ENCODE assay signal across 9 mouse cellular contexts in genomic region chr3:143103333-143103732, GRCm38 (mm10).
DNase-seq lines count a peak whose midpoint lies in the region; ATAC-seq lines count a peak whose summit lies in the region.
"Had no signal": no experiment of that assay in that cellular context is flagged by ENCODE, and none has a peak within 500 bp of the region (broad histone marks: within the 10 kb centered on the region; RNA-seq: fewer than 3 reads in every experiment).

No protein-coding gene starts in this region.

- H3K27ac ChIP-seq in midbrain, embryonic 13.5 days, result no peak overlapping the region
- no peak overlapping the region for H3K27ac ChIP-seq in midbrain, embryonic 15.5 days
- H3K27ac ChIP-seq in limb, embryonic 10.5 days, result no peak overlapping the region

- DNase-seq in adrenal gland, postnatal 14 days, result peak; percentile 33
- no peak for DNase-seq in adrenal gland, postnatal 4 days (ENCODE audit: low spot score in 2 of 2)
- peak; percentile 36 for DNase-seq in limb, embryonic 10.5 days (ENCODE audit: low spot score)
- DNase-seq in retina, postnatal 7 days (ENCODE audit: low read depth, low spot score), result peak; percentile 6
- no peak for DNase-seq in spleen, postnatal 36 days (ENCODE audit: low spot score in 2 of 2)
- no peak for DNase-seq in gastrocnemius, postnatal 4 days (ENCODE audit: low spot score in 2 of 2)
- DNase-seq: B cell, adult 2 months had no signal

- no peaks in the 10 kb centered on the region for H3K27me3 ChIP-seq in midbrain, embryonic 13.5 days
- H3K27me3 ChIP-seq in midbrain, embryonic 15.5 days (replicated peaks), result no peaks in the 10 kb centered on the region; the same call in 1 of the 2 replicates
- peaks cover 26% of the 10 kb centered on the region for H3K27me3 ChIP-seq in limb, embryonic 10.5 days (ENCODE audit: low read depth, poor library complexity, severe bottlenecking)

- H3K4me2 ChIP-seq in midbrain, embryonic 13.5 days (replicated peaks), result no peak overlapping the region
- no peak overlapping the region for H3K4me2 ChIP-seq in midbrain, embryonic 15.5 days

- H3K9me3 ChIP-seq in midbrain, embryonic 13.5 days, result no peaks in the 10 kb centered on the region
- no peaks in the 10 kb centered on the region for H3K9me3 ChIP-seq in midbrain, embryonic 15.5 days
- no peaks in the 10 kb centered on the region for H3K9me3 ChIP-seq in limb, embryonic 10.5 days (replicated peaks)

- H3K4me3 ChIP-seq in midbrain, embryonic 13.5 days (replicated peaks), result no peak overlapping the region
- H3K4me3 ChIP-seq in midbrain, embryonic 15.5 days, result no peak overlapping the region
- no peak overlapping the region for H3K4me3 ChIP-seq in limb, embryonic 10.5 days

- H3K9ac ChIP-seq in midbrain, embryonic 13.5 days (replicated peaks), result no peak overlapping the region
- no peak overlapping the region for H3K9ac ChIP-seq in midbrain, embryonic 15.5 days

- 40% methylated on average over 3 of the region's 3 CpGs for WGBS in midbrain, embryonic 13.5 days
- 33% methylated on average over 3 of the region's 3 CpGs for WGBS in midbrain, embryonic 15.5 days
- whole genome bisulfite sequencing in limb, embryonic 10.5 days, result 45% methylated on average over 3 of the region's 3 CpGs

- peak; percentile 9 for ATAC-seq in midbrain, embryonic 13.5 days
- no peak for ATAC-seq in midbrain, embryonic 15.5 days (replicated peaks)

- no peaks in the 10 kb centered on the region for H3K36me3 ChIP-seq in midbrain, embryonic 13.5 days
- H3K36me3 ChIP-seq in midbrain, embryonic 15.5 days (replicated peaks), result no peaks in the 10 kb centered on the region
- H3K36me3 ChIP-seq in limb, embryonic 10.5 days, result no peaks in the 10 kb centered on the region

- peaks cover 30% of the 10 kb centered on the region for H3K4me1 ChIP-seq in midbrain, embryonic 13.5 days (replicated peaks)
- H3K4me1 ChIP-seq in midbrain, embryonic 15.5 days, result peaks cover 16% of the 10 kb centered on the region
- H3K4me1 ChIP-seq in limb, embryonic 10.5 days, result peaks cover 24% of the 10 kb centered on the region

Comparison
In these comparisons a context has a peak if more than half of its experiments do, and no peak if none do; other contexts are left out.
1. DNase-seq: peak in adrenal gland, postnatal 14 days (single experiment), limb, embryonic 10.5 days (single experiment) and retina, postnatal 7 days (single experiment); none in adrenal gland, postnatal 4 days (0 of 2), spleen, postnatal 36 days (0 of 2) and gastrocnemius, postnatal 4 days (0 of 2).